Mouse (Mus musculus) neural tube, embryonic 11.5 days (tissue): ENCODE results near the gene Bmper. TPM values are rescaled to one million over a fixed set of nuclear protein-coding genes. Genes with fewer than 3 reads are reported as not detected.

Experiments used
- ATAC-seq: fragments of 200-750 bp; cut with Nextera tagmentation; 2 replicates; pipeline ENCODE4 v1.8.0; 2017; ENCODE audit warnings: moderate number of reproducible peaks, mild to moderate bottlenecking, moderate TSS enrichment, moderate library complexity; ENCODE audit not compliant: insufficient read depth, low FRiP score, low TSS enrichment
- DNase-seq: peaks from one replicate; pipeline ENCODE4 v3.0.0-alpha.2; 2015; ENCODE audit warnings: low spot score
- H3K27ac ChIP-seq: fragments of 300-500 bp; sonication (generic); 2 replicates; pipeline ENCODE4 v1.5.1; 2014; ENCODE audit warnings: low read depth, mild to moderate bottlenecking, low read length
- H3K27me3 ChIP-seq: fragments of 300-500 bp; sonication (generic); 2 replicates; pipeline ENCODE4 v1.6.1; 2014; ENCODE audit warnings: mild to moderate bottlenecking, low read length, mixed read lengths; ENCODE audit not compliant: control insufficient read depth, insufficient read depth
- H3K36me3 ChIP-seq: fragments of 300-500 bp; sonication (generic); 2 replicates; pipeline ENCODE4 v1.6.1; 2014; ENCODE audit warnings: mild to moderate bottlenecking, low read length, moderate library complexity, mixed read lengths; ENCODE audit not compliant: control insufficient read depth, insufficient read depth
- H3K4me1 ChIP-seq: fragments of 300-500 bp; sonication (generic); 2 replicates; pipeline ENCODE4 v1.6.1; 2014; ENCODE audit warnings: low read length, mixed read lengths; ENCODE audit not compliant: control insufficient read depth, insufficient read depth
- H3K4me2 ChIP-seq: fragments of 300-500 bp; sonication (generic); 2 replicates; pipeline ENCODE4 v1.6.1; 2014; ENCODE audit warnings: low read depth, mild to moderate bottlenecking, moderate library complexity
- H3K4me3 ChIP-seq: fragments of 300-500 bp; sonication (generic); 2 replicates; pipeline ENCODE4 v1.5.1; 2014; ENCODE audit warnings: low read depth, low read length
- H3K9ac ChIP-seq: fragments of 300-500 bp; sonication (generic); 2 replicates; pipeline ENCODE4 v1.6.1; 2014; ENCODE audit warnings: mild to moderate bottlenecking, low read length
- H3K9me3 ChIP-seq: fragments of 300-500 bp; sonication (generic); 2 replicates; pipeline ENCODE4 v1.6.1; 2016; ENCODE audit warnings: low read length; ENCODE audit not compliant: control insufficient read depth
- WGBS: fragments of 180-500 bp; shearing (Covaris S2); extraction: QIAGEN DNeasy Blood & Tissue Kit; methylation state at CpG from one replicate; pipeline ENCODE4 v1.1.7; 2014; 5-methylcytosine and 5-hydroxymethylcytosine counted together
- polyA plus RNA-seq: library from polyadenylated mRNA; unstranded; fragments of >200 nt; fragmentation: Nextera tagmentation; extraction: Ambion mirVana; gene quantifications from 2 replicates; pipeline ENCODE4 v1.2.1, GENCODE M21; 2014

The Bmper gene
- polyA plus RNA-seq, 1 experiment from 2014 or later = 10.5 TPM

GRCm38 (mm10) chr9:23200828-23201227, 22.0 kb upstream of the Bmper start:
- Histone ChIP-seq H3K9ac (no peak overlapping the region), H3K9me3 (no peaks in the 10 kb centered on the region), H3K36me3 (no peaks in the 10 kb centered on the region), H3K27me3 (0 out of 2 replicates have a peak, but pooled peaks cover 2% of the 10 kb centered on the region), H3K4me3 (no peak overlapping the region), H3K4me2 (no peak overlapping the region), H3K27ac (no peak overlapping the region), H3K4me1 (peaks cover 6% of the 10 kb centered on the region; the same call in 1 of the 2 replicates)
- no peak for DNase-seq
- ATAC-seq = no peak
- WGBS = 67% methylated on average over 4 of the region's 4 CpGs

GRCm38 (mm10) chr9:23202431-23202830, 20.4 kb upstream of the Bmper start:
- Histone ChIP-seq H3K4me1 (peaks cover 6% of the 10 kb centered on the region; the same call in 1 of the 2 replicates), H3K36me3 (no peaks in the 10 kb centered on the region), H3K9me3 (no peaks in the 10 kb centered on the region), H3K4me3 (no peak overlapping the region), H3K27ac (no peak overlapping the region), H3K9ac (no peak overlapping the region), H3K27me3 (0 out of 2 replicates have a peak, but pooled peaks cover 2% of the 10 kb centered on the region), H3K4me2 (no peak overlapping the region)
- ATAC-seq (no peak), DNase-seq (no peak)
- whole genome bisulfite sequencing = 83% methylated on average over 4 of the region's 4 CpGs

- Histone ChIP-seq H3K4me2 (peak overlapping the region; percentile 27), H3K4me1 (peaks cover 6% of the 10 kb centered on the region; the same call in 1 of the 2 replicates), H3K9me3 (no peaks in the 10 kb centered on the region), H3K27me3 (0 out of 2 replicates have a peak, but pooled peaks cover 2% of the 10 kb centered on the region), H3K36me3 (no peaks in the 10 kb centered on the region), H3K9ac (no peak overlapping the region), H3K27ac (no peak overlapping the region), H3K4me3 (no peak overlapping the region)
- ATAC-seq (peak; percentile 55; the same call in 1 of the 2 replicates), DNase-seq (peak; percentile 48)
- WGBS = 16% methylated on average over 17 of the region's 17 CpGs
These were observed 18.3 kb upstream of the Bmper start for GRCm38 (mm10) chr9:23204339-23205288.

GRCm38 (mm10) chr9:23205304-23205703, 17.6 kb upstream of the Bmper start:
- DNase-seq = no peak
- 7% methylated on average over 3 of the region's 3 CpGs for WGBS
- H3K9me3 ChIP-seq = no peaks in the 10 kb centered on the region
- no peak overlapping the region for H3K4me3 ChIP-seq
- no peaks in the 10 kb centered on the region for H3K36me3 ChIP-seq
- no peak overlapping the region for H3K27ac ChIP-seq
- no peak overlapping the region for H3K9ac ChIP-seq
- no peak overlapping the region for H3K4me2 ChIP-seq
- peaks cover 6% of the 10 kb centered on the region; the same call in 1 of the 2 replicates for H3K4me1 ChIP-seq
- 0 out of 2 replicates have a peak, but pooled peaks cover 2% of the 10 kb centered on the region for H3K27me3 ChIP-seq
- ATAC-seq = no peak

- DNase-seq (no peak), ATAC-seq (no peak)
- Histone ChIP-seq H3K9me3 (no peaks in the 10 kb centered on the region), H3K4me2 (no peak overlapping the region), H3K27me3 (0 out of 2 replicates have a peak, but pooled peaks cover 2% of the 10 kb centered on the region), H3K4me3 (no peak overlapping the region), H3K36me3 (no peaks in the 10 kb centered on the region), H3K4me1 (peaks cover 6% of the 10 kb centered on the region; the same call in 1 of the 2 replicates), H3K9ac (no peak overlapping the region), H3K27ac (no peak overlapping the region)
- WGBS = 84% methylated on average over 3 of the region's 3 CpGs
These were observed 17.1 kb upstream of the Bmper start for GRCm38 (mm10) chr9:23205757-23206156.

- no peak overlapping the region for H3K4me3 ChIP-seq
- DNase-seq (no peak), ATAC-seq (no peak)
- H3K4me2 ChIP-seq = no peak overlapping the region
- no peak overlapping the region for H3K27ac ChIP-seq
- H3K9ac ChIP-seq = no peak overlapping the region
- H3K9me3 ChIP-seq = no peaks in the 10 kb centered on the region
- H3K4me1 ChIP-seq = peaks cover 6% of the 10 kb centered on the region; the same call in 1 of the 2 replicates
- H3K27me3 ChIP-seq = 0 out of 2 replicates have a peak, but pooled peaks cover 2% of the 10 kb centered on the region
- WGBS = 79% methylated on average over 5 of the region's 5 CpGs
- no peaks in the 10 kb centered on the region for H3K36me3 ChIP-seq
These were observed 16.7 kb upstream of the Bmper start for GRCm38 (mm10) chr9:23206181-23206580.

GRCm38 (mm10) chr9:23212303-23212702, 10.6 kb upstream of the Bmper start:
- H3K27me3 ChIP-seq = no peaks in the 10 kb centered on the region
- no peak overlapping the region for H3K4me2 ChIP-seq
- H3K27ac ChIP-seq = no peak overlapping the region
- ATAC-seq = peak; percentile 76; the same call in 1 of the 2 replicates
- WGBS = 7% methylated on average over 11 of the region's 11 CpGs
- no peaks in the 10 kb centered on the region for H3K36me3 ChIP-seq
- H3K4me1 ChIP-seq = no peaks in the 10 kb centered on the region
- H3K4me3 ChIP-seq = no peak overlapping the region
- no peaks in the 10 kb centered on the region for H3K9me3 ChIP-seq
- H3K9ac ChIP-seq = no peak overlapping the region
- DNase-seq = peak; percentile 82

- no peak overlapping the region for H3K27ac ChIP-seq
- no peaks in the 10 kb centered on the region for H3K9me3 ChIP-seq
- no peak overlapping the region for H3K4me2 ChIP-seq
- ATAC-seq (no peak), DNase-seq (no peak)
- H3K27me3 ChIP-seq = peaks cover 25% of the 10 kb centered on the region
- 59% methylated on average over 3 of the region's 3 CpGs for WGBS
- H3K4me3 ChIP-seq = no peak overlapping the region
- H3K4me1 ChIP-seq = no peaks in the 10 kb centered on the region
- no peaks in the 10 kb centered on the region for H3K36me3 ChIP-seq
- H3K9ac ChIP-seq = no peak overlapping the region
These were observed 3.1 kb upstream of the Bmper start for GRCm38 (mm10) chr9:23219754-23220153.
